Mouse (Mus musculus): ENCODE results near the gene Krtap4-13.

DNA sequence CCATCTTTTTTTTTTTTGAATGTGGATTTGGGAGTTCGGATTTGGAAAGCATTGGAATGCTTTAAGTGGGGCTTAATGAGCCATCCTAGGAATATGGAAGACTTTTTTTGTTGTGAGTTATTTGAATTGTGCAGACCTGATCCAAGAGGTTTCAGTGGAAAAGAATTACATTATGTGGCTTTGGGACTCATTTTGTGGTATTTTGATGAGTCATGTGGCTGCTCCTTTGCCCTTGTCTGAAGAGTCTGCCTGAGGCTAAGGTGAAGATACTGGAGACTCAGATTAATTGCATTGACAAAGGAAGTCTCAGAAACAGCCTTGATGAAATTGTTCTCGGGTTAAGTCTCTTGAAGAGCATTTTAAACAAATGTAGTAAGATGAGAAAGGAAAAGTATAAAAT, 41.3 kb downstream of the Krtap4-13 start:
- no peak for TF ChIP-seq POLR2A (IDR thresholded peaks at IDR 0.05; ENCODE audit: insufficient read length, low read depth)
- TF ChIP-seq TCF3 (IDR thresholded peaks at IDR 0.05; ENCODE audit: insufficient read length, low read depth), result no peak
- TF ChIP-seq MAX (IDR thresholded peaks at IDR 0.05; ENCODE audit: low read depth), result no peak
- no peak for TF ChIP-seq MYOG (IDR thresholded peaks at IDR 0.05; ENCODE audit: control insufficient read depth in 1 of 3, insufficient read depth in 1 of 3, insufficient read length in 2 of 3, low read depth in 2 of 3)
